Mouse (Mus musculus) megakaryocyte, adult 5-6 weeks (primary cell): ENCODE measurements around the gene Usp12. TPM values are rescaled to one million over a fixed set of nuclear protein-coding genes. Genes with fewer than 3 reads are reported as not detected.
A peak's percentile ranks its signal among the peaks of the same experiment; 100 is the strongest.

Source experiments
- ATAC-seq: 2 replicates; pipeline ENCODE4 v1.8.0; 2016; ENCODE audit warnings: mild to moderate bottlenecking, inconsistent platforms; ENCODE audit not compliant: poor library complexity, severe bottlenecking
- total RNA-seq, 2 experiments: library from RNA; stranded (forward) in 1 of 2; stranded (reverse) in 1 of 2; fragments of 153-499, 151-499 nt in 1 of 2; fragments of 221-1000, 200-1000 nt in 1 of 2; gene quantifications; 2 replicates each; pipeline versions ENCODE4 v1.2.3 to v1.2.4; 2015 to 2017

Gene Usp12
- total RNA-seq (2015) (36.8 and 41.3 TPM in 2 replicates), total RNA-seq (2017) (50.9 and 55.8 TPM in 2 replicates)

DNA sequence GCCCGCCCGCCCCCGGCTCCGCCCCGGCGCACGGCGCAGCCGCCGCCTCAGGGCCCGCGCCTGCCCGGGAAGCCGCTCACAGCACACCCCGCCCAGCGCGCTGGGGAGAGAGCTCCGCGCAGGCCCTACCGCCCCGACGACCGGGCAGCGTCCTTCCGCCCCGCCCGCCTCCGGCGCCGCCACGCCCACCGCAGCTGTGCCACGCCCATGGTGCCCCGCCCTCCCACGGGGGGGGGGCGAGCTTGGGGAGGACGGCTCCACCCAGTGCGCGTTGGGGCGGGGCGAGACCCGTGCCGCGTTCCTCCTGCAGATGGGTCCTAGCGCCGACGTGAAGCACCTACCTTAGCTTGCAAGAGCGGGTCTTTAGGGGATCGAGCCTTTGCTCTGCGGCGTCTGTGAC, at the start of gene Usp12:
Gene Usp12 (minus strand): TSS at position 154 of the 400 bp plus-strand sequence.
- ATAC-seq, result peak; percentile 88

- peak; percentile 49 for ATAC-seq
Observed at GRCm38 (mm10) chr5:146844301-146844941, 49.6 kb upstream of the Usp12 start.

- no peak for ATAC-seq
Observed at GRCm38 (mm10) chr5:146841996-146842395, 47.2 kb upstream of the Usp12 start.

- ATAC-seq, result no peak
Observed at GRCm38 (mm10) chr5:146841301-146841700, 46.5 kb upstream of the Usp12 start.

- ATAC-seq, result no peak
Observed at GRCm38 (mm10) chr5:146840422-146840821, 45.6 kb upstream of the Usp12 start.

DNA sequence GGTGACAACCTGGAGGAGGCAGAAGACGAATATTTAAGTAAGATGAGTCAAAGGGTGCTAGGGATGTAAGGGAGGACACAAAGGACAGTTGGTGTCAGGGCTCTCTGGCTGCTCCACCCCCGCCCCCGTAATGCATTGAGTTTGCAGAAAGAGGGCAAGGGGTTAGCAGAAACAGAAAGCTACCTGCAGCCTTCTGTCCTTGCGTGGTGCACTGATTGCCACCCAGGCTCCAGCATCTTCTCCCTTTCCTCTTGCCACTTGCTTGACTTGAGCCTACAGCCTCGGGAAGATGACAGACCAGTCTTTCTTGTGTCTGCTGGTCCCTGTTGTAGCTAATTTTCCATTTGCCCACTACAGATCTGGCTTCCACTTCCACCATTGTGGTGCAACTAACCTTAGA, 45.0 kb upstream of the Usp12 start:
- ATAC-seq, result no peak

GRCm38 (mm10) chr5:146838836-146839648, 44.2 kb upstream of the Usp12 start:
- ATAC-seq, result no peak

DNA sequence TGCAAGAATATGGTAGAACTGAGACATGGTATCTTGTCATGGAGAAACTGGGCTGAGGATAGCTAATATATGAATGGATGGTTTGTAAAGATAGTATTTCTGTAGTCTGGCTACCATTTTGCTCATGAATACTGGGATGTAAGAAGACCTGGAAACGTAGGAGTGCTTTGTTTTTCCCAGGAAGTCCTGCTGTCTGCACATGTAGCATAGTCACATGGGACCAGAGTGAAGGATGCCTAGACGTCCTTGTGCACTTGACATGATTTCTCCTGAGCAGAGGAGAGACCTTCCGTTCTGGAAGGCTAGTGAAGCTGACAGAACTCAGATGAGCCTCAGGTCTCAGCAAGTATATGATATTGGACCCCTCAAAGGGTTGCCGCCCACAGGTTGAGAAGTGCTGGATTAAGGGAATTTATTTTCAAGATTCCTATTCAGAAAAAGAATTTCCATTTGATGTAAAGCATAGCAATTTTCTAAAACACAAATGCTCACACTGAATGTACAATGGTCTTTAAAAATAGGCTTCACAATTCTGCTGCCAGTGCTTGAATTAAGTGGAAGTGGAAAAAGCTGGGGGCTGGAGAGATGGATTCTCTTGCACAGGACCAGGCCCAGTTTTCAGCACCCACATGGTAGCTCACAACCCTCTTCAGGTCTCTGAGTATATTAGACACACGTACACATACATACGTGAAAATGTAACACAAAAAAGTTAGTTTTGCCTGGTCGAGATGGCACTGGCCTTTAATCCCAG, 43.3 kb upstream of the Usp12 start:
- ATAC-seq, result no peak

DNA sequence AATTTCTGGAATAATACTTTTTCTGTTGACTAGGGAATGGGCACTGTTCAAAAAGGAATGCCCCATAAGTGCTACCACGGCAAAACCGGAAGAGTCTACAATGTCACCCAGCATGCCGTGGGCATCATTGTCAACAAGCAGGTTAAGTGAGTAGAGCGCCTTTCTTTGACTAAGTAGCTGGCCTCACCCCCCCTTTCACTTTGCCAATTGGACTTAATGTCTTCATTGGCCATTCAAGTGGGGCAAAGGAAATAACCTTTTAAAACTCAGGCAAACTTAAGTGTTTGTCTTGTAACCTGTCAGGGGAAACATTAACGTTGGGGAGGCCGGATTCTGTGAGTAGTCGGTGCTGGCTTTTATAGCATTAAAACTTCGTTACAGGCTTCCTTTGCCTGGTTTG, 40.2 kb upstream of the Usp12 start:
- no peak for ATAC-seq

- no peak for ATAC-seq
Observed at GRCm38 (mm10) chr5:146833673-146834201, 38.9 kb upstream of the Usp12 start.

GRCm38 (mm10) chr5:146832769-146833448, 38.1 kb upstream of the Usp12 start, which contains the start of gene Rpl21:
Gene Rpl21, plus strand, starts transcription at chr5:146832890.
- peak; percentile 91 for ATAC-seq

DNA sequence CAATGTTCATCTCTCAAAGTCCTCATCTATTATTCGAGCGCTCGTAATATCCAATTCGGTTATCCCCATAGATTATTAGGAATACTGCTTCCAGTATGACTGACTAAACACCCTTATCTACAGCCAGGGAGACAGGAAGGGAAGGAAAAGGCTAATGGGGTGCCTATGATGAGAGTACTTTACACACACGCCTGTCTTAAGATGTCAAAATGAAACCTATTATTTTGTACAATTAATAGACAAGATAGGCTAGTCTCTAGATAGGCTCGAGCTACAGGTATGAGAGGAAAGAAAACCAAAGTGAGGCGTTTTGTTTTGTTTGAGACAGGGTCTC, 37.6 kb upstream of the Usp12 start:
- ATAC-seq, result peak; percentile 4; the same call in 1 of the 2 replicates

DNA sequence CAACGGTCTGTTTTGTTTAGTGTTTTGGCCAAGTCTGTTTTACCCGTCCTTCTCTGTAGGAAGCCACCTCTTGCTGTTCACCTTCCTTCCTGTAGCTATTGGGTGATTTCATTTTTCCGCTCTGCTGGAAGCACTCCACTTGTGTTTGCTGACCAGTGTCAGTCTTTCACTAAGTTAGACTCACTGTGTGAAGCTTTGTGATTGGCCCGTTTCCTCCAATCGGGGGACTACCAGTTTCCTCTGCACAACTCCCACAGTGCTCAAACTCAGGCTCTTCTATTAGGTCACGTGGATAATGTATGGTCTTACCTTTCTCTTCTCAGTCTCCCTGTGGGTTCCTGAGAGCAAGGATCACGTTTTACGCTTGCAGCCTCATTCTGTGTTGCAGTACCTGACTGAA, 34.7 kb upstream of the Usp12 start:
- ATAC-seq, result peak; percentile 49

DNA sequence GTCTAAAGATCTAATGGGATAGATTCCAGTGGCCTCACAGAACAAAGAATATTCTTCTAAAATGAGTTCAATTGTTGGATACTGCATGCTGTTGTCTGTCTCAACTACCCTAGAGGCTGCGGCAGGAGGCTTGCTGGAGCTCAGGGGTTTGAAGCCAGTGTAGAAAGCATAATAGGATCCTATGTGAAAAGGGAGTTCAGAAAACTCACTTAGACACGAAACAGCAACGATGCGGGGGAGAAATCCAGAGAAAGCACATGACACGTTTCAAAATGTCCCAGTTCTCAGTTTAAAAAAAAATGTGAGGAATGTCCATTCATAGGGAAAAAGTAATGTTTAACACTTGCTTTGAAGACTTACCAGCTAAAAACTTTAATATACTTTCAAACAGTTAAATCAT, 28.2 kb upstream of the Usp12 start:
- ATAC-seq, result no peak

GRCm38 (mm10) chr5:146818906-146819623, 24.3 kb upstream of the Usp12 start:
- ATAC-seq, result peak; percentile 39; the same call in 1 of the 2 replicates

- no peak for ATAC-seq
Observed at GRCm38 (mm10) chr5:146817583-146817982, 22.8 kb upstream of the Usp12 start.

DNA sequence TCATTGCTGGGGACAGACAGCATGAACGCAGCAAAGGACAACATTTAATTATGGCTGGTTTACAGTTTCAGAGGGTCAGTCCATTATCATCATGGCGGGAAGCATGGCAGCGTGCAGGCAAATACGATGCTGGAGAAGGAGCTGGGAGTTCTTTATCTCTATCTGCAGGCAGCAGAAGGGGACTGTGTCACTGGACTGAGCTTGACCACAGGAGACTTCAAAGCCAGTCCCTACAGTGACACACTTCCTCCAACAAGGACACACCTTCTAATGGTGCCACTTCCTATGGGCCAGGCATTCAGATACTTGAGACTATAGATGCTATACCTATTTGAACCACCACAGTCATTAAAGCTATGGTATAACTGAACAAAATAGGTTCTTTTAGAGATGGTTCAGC, 20.6 kb upstream of the Usp12 start:
- no peak for ATAC-seq

GRCm38 (mm10) chr5:146813421-146813820, 18.6 kb upstream of the Usp12 start:
- ATAC-seq, result no peak

DNA sequence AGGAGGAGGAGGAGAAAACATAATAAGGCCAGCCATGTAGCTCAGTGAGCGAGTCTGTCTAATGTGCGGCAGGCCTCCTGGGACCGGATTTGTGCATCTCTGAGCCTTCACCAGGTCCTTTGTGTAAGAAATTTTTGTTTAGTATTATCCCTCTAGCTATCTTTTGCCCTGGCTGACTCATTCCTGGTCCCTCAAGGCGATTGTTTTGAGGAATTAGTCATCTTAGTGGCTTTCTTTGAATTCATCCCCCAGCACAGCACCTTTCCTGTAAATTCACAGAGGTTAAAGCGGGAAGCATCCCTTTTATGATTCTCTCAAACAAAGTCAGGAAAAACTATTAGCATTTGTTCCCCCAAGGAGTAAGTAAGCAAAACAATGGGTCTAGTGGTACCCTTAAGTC, 18.1 kb upstream of the Usp12 start:
- no peak for ATAC-seq

- ATAC-seq, result no peak
Observed at GRCm38 (mm10) chr5:146809951-146810350, 15.1 kb upstream of the Usp12 start.
